In genomic region chr16:6508924-6509323, GRCm38 (mm10) we compare ENCODE assay signal across 27 mouse cellular contexts.
DNase-seq lines count a peak whose midpoint lies in the region; ATAC-seq and TF ChIP-seq lines count a peak whose summit lies in the region.
"Had no signal": no experiment of that assay in that cellular context is flagged by ENCODE, and none has a peak within 500 bp of the region (broad histone marks: within the 10 kb centered on the region; RNA-seq: fewer than 3 reads in every experiment).

No protein-coding gene starts in this region.

- TF ChIP-seq POLR2A in cerebellum, adult 2 months (IDR thresholded peaks at IDR 0.05; ENCODE audit: borderline replicate concordance, insufficient read depth, low read length) = no peak

- H3K4me2 ChIP-seq in hindbrain, postnatal 0 days (ENCODE audit: low read depth, low read length) = no peak overlapping the region
- H3K4me2 ChIP-seq in hindbrain, embryonic 16.5 days (ENCODE audit: low read length) = no peak overlapping the region
- no peak overlapping the region for H3K4me2 ChIP-seq in midbrain, embryonic 14.5 days (ENCODE audit: low read length)
- no peak overlapping the region for H3K4me2 ChIP-seq in midbrain, embryonic 15.5 days
- H3K4me2 ChIP-seq: embryonic facial prominence, embryonic 15.5 days; forebrain, embryonic 13.5 days; hindbrain, embryonic 12.5 days; limb, embryonic 13.5 days; liver, embryonic 12.5 days; neural tube, embryonic 13.5 days had no signal

- no peaks in the 10 kb centered on the region for H3K27me3 ChIP-seq in cerebellum, adult 2 months (ENCODE audit: control insufficient read depth, insufficient read depth, low read length)
- H3K27me3 ChIP-seq in hindbrain, postnatal 0 days (ENCODE audit: insufficient read depth, low read length) = no peaks in the 10 kb centered on the region
- no peaks in the 10 kb centered on the region for H3K27me3 ChIP-seq in hindbrain, embryonic 16.5 days (replicated peaks; ENCODE audit: control insufficient read depth, insufficient read depth, low read length)
- H3K27me3 ChIP-seq in midbrain, embryonic 14.5 days (ENCODE audit: control insufficient read depth, insufficient read depth, low read length) = no peaks in the 10 kb centered on the region
- H3K27me3 ChIP-seq in midbrain, embryonic 15.5 days (replicated peaks) = no peaks in the 10 kb centered on the region
- H3K27me3 ChIP-seq: embryonic facial prominence, embryonic 15.5 days; forebrain, embryonic 13.5 days; hindbrain, embryonic 12.5 days; limb, embryonic 13.5 days; liver, embryonic 12.5 days; neural tube, embryonic 13.5 days had no signal

- H3K36me3 ChIP-seq in hindbrain, postnatal 0 days (ENCODE audit: insufficient read depth, low read length) = no peaks in the 10 kb centered on the region
- no peaks in the 10 kb centered on the region for H3K36me3 ChIP-seq in hindbrain, embryonic 16.5 days (ENCODE audit: control insufficient read depth, insufficient read depth, low read length)
- H3K36me3 ChIP-seq in midbrain, embryonic 14.5 days (ENCODE audit: control insufficient read depth, insufficient read depth, low read length) = no peaks in the 10 kb centered on the region
- H3K36me3 ChIP-seq in midbrain, embryonic 15.5 days (replicated peaks) = no peaks in the 10 kb centered on the region
- H3K36me3 ChIP-seq: embryonic facial prominence, embryonic 15.5 days; G1E; heart, embryonic 10.5 days; hindbrain, embryonic 12.5 days; limb, embryonic 13.5 days; liver, embryonic 12.5 days; neural tube, embryonic 13.5 days had no signal

- no peak for ATAC-seq in hindbrain, postnatal 0 days
- ATAC-seq in hindbrain, embryonic 16.5 days = no peak
- ATAC-seq in midbrain, embryonic 14.5 days (ENCODE audit: low FRiP score, low TSS enrichment) = no peak
- ATAC-seq in midbrain, embryonic 15.5 days (replicated peaks) = no peak
- ATAC-seq: forebrain, embryonic 13.5 days; intestine, postnatal 0 days; liver, embryonic 12.5 days had no signal

- peaks cover 3% of the 10 kb centered on the region; the same call in 1 of the 2 replicates for H3K4me1 ChIP-seq in cerebellum, adult 2 months (ENCODE audit: control insufficient read depth, insufficient read depth, low read length)
- H3K4me1 ChIP-seq in hindbrain, postnatal 0 days (ENCODE audit: insufficient read depth, low read length) = no peaks in the 10 kb centered on the region
- no peaks in the 10 kb centered on the region for H3K4me1 ChIP-seq in hindbrain, embryonic 16.5 days (ENCODE audit: control insufficient read depth, insufficient read depth, low read depth, low read length)
- H3K4me1 ChIP-seq in midbrain, embryonic 14.5 days (ENCODE audit: control insufficient read depth, insufficient read depth, low read length) = no peaks in the 10 kb centered on the region
- H3K4me1 ChIP-seq in midbrain, embryonic 15.5 days = no peaks in the 10 kb centered on the region
- H3K4me1 ChIP-seq: embryonic facial prominence, embryonic 15.5 days; forebrain, embryonic 13.5 days; heart, embryonic 10.5 days; hindbrain, embryonic 12.5 days; limb, embryonic 13.5 days; liver, embryonic 12.5 days had no signal

- 0 out of 2 replicates have a peak, but pooled peaks have one; percentile 7 for TF ChIP-seq CTCF in cerebellum, adult 2 months (IDR thresholded peaks at IDR 0.05; ENCODE audit: borderline replicate concordance, insufficient read depth, low read depth, low read length)
- peak; percentile 50 for TF ChIP-seq CTCF in hindbrain, postnatal 0 days (IDR thresholded peaks at IDR 0.05; ENCODE audit: low read depth)

- DNase-seq in cerebellum, adult 2 months = no peak
- DNase-seq in cerebellum, adult 9-11 months = no peak
- DNase-seq in hindbrain, postnatal 0 days (ENCODE audit: low spot score) = peak; percentile 59
- peak; percentile 64 for DNase-seq in midbrain, embryonic 14.5 days
- DNase-seq in embryo, embryonic 10 days (ENCODE audit: low spot score) = no peak
- DNase-seq in cerebellum, adult 11 months = no peak
- DNase-seq: adrenal gland, postnatal 14 days; cerebellum, adult 8-10 months; heart, postnatal 36 days; kidney, adult 9 months; kidney, postnatal 14 days; lung, adult 2 months; lung, postnatal 14 days; right cerebral cortex, postnatal 4 days; thymus, adult 2 months; thymus, postnatal 36 days had no signal

- H3K4me3 ChIP-seq in cerebellum, adult 2 months (replicated peaks; ENCODE audit: insufficient read depth, low read depth, low read length) = no peak overlapping the region
- H3K4me3 ChIP-seq in hindbrain, postnatal 0 days (ENCODE audit: low read length) = no peak overlapping the region
- no peak overlapping the region for H3K4me3 ChIP-seq in hindbrain, embryonic 16.5 days (ENCODE audit: low read length)
- H3K4me3 ChIP-seq in midbrain, embryonic 14.5 days (replicated peaks; ENCODE audit: low read depth, low read length) = no peak overlapping the region
- H3K4me3 ChIP-seq in midbrain, embryonic 15.5 days = no peak overlapping the region
- H3K4me3 ChIP-seq: embryonic facial prominence, embryonic 15.5 days; forebrain, embryonic 13.5 days; heart, embryonic 10.5 days; hindbrain, embryonic 12.5 days; limb, embryonic 13.5 days; liver, embryonic 12.5 days; neural tube, embryonic 13.5 days had no signal

- 62% methylated on average over 5 of the region's 5 CpGs for WGBS in cerebellum, adult 2 months
- 67% methylated on average over 5 of the region's 5 CpGs for WGBS in hindbrain, postnatal 0 days
- 72% methylated on average over 5 of the region's 5 CpGs for WGBS in hindbrain, embryonic 16.5 days
- 79% methylated on average over 5 of the region's 5 CpGs for WGBS in midbrain, embryonic 14.5 days
- 72% methylated on average over 5 of the region's 5 CpGs for WGBS in midbrain, embryonic 15.5 days

- H3K9ac ChIP-seq in hindbrain, postnatal 0 days (replicated peaks; ENCODE audit: low read length) = no peak overlapping the region
- no peak overlapping the region for H3K9ac ChIP-seq in hindbrain, embryonic 16.5 days (ENCODE audit: low read depth, low read length)
- no peak overlapping the region for H3K9ac ChIP-seq in midbrain, embryonic 14.5 days (replicated peaks; ENCODE audit: low read length)
- no peak overlapping the region for H3K9ac ChIP-seq in midbrain, embryonic 15.5 days
- H3K9ac ChIP-seq: embryonic facial prominence, embryonic 15.5 days; forebrain, embryonic 13.5 days; hindbrain, embryonic 12.5 days; limb, embryonic 13.5 days; liver, embryonic 12.5 days; neural tube, embryonic 13.5 days had no signal

- no peak overlapping the region for H3K27ac ChIP-seq in cerebellum, adult 2 months (ENCODE audit: insufficient read depth, low read length)
- H3K27ac ChIP-seq in hindbrain, postnatal 0 days = no peak overlapping the region
- no peak overlapping the region for H3K27ac ChIP-seq in hindbrain, embryonic 16.5 days (ENCODE audit: low read depth, low read length)
- H3K27ac ChIP-seq in midbrain, embryonic 14.5 days (replicated peaks; ENCODE audit: low read depth, low read length) = no peak overlapping the region
- H3K27ac ChIP-seq in midbrain, embryonic 15.5 days = no peak overlapping the region
- H3K27ac ChIP-seq: embryonic facial prominence, embryonic 15.5 days; forebrain, embryonic 13.5 days; heart, embryonic 10.5 days; hindbrain, embryonic 12.5 days; limb, embryonic 13.5 days; liver, embryonic 12.5 days; neural tube, embryonic 13.5 days had no signal

- no peaks in the 10 kb centered on the region for H3K9me3 ChIP-seq in hindbrain, postnatal 0 days (ENCODE audit: low read length)
- H3K9me3 ChIP-seq in hindbrain, embryonic 16.5 days (ENCODE audit: control insufficient read depth, low read length) = no peaks in the 10 kb centered on the region
- no peaks in the 10 kb centered on the region for H3K9me3 ChIP-seq in midbrain, embryonic 14.5 days (ENCODE audit: control insufficient read depth, low read length)
- no peaks in the 10 kb centered on the region for H3K9me3 ChIP-seq in midbrain, embryonic 15.5 days
- H3K9me3 ChIP-seq: embryonic facial prominence, embryonic 15.5 days; forebrain, embryonic 13.5 days; G1E; heart, embryonic 10.5 days; hindbrain, embryonic 12.5 days; limb, embryonic 13.5 days; liver, embryonic 12.5 days; neural tube, embryonic 13.5 days had no signal

Comparison
In these comparisons a context has a peak if more than half of its experiments do, and no peak if none do; other contexts are left out.
1. DNase-seq: peak in hindbrain, postnatal 0 days (single experiment) and midbrain, embryonic 14.5 days (single experiment); none in cerebellum, adult 2 months (0 of 2), cerebellum, adult 9-11 months (single experiment), embryo, embryonic 10 days (single experiment) and cerebellum, adult 11 months (single experiment).